Mouse (Mus musculus): ENCODE measurements around the gene BC004004. TPM values are rescaled to one million over a fixed set of nuclear protein-coding genes. Genes with fewer than 3 reads are reported as not detected.
A peak's percentile ranks its signal among the peaks of the same experiment; 100 is the strongest.
"Not testable (repeated sequence)": the region's sequence is repeated elsewhere in the genome, so short reads cannot be mapped to it uniquely, and the experiment has no call there.

BC004004 gene
- polyA plus RNA-seq, 1 experiment from 2014 or later, result 123 TPM

- Histone ChIP-seq H3K4me3 (ENCODE audit: low read length) (no peak overlapping the region), H3K36me3 (ENCODE audit: control insufficient read depth, insufficient read depth, low read length) (peaks cover 3% of the 10 kb centered on the region; the same call in 1 of the 2 replicates), H3K4me2 (ENCODE audit: low read length) (no peak overlapping the region), H3K27me3 (replicated peaks; ENCODE audit: control insufficient read depth, insufficient read depth, low read length) (no peaks in the 10 kb centered on the region), H3K9ac (ENCODE audit: low read depth, low read length) (no peak overlapping the region), H3K27ac (ENCODE audit: low read depth, low read length) (no peak overlapping the region), H3K4me1 (ENCODE audit: control insufficient read depth, insufficient read depth, low read depth, low read length) (peaks cover 14% of the 10 kb centered on the region), H3K9me3 (ENCODE audit: control insufficient read depth, low read length) (no peaks in the 10 kb centered on the region)
- WGBS, result 48% methylated on average over 7 of the region's 7 CpGs
- ATAC-seq, result 0 out of 2 replicates have a peak, but pooled peaks have one; percentile 13
Observed at GRCm38 (mm10) chr17:29245725-29246124, 22.9 kb upstream of the BC004004 start.

GRCm38 (mm10) chr17:29246602-29247001, 22.0 kb upstream of the BC004004 start:
- WGBS, result 29% methylated on average over 5 of the region's 5 CpGs
- H3K36me3 ChIP-seq (ENCODE audit: control insufficient read depth, insufficient read depth, low read length), result peaks cover 5% of the 10 kb centered on the region
- H3K9me3 ChIP-seq (ENCODE audit: control insufficient read depth, low read length), result no peaks in the 10 kb centered on the region
- no peak overlapping the region for H3K4me2 ChIP-seq (ENCODE audit: low read length)
- peaks cover 16% of the 10 kb centered on the region for H3K4me1 ChIP-seq (ENCODE audit: control insufficient read depth, insufficient read depth, low read depth, low read length)
- no peak overlapping the region for H3K4me3 ChIP-seq (ENCODE audit: low read length)
- H3K27ac ChIP-seq (ENCODE audit: low read depth, low read length), result no peak overlapping the region
- H3K9ac ChIP-seq (ENCODE audit: low read depth, low read length), result no peak overlapping the region
- peak; percentile 57 for ATAC-seq
- H3K27me3 ChIP-seq (replicated peaks; ENCODE audit: control insufficient read depth, insufficient read depth, low read length), result no peaks in the 10 kb centered on the region

- no peak overlapping the region for H3K4me3 ChIP-seq (ENCODE audit: low read length)
- 76% methylated on average over 13 of the region's 13 CpGs for WGBS
- H3K27me3 ChIP-seq (replicated peaks; ENCODE audit: control insufficient read depth, insufficient read depth, low read length), result no peaks in the 10 kb centered on the region
- no peak overlapping the region for H3K27ac ChIP-seq (ENCODE audit: low read depth, low read length)
- H3K9ac ChIP-seq (ENCODE audit: low read depth, low read length), result no peak overlapping the region
- ATAC-seq, result no peak
- H3K4me1 ChIP-seq (ENCODE audit: control insufficient read depth, insufficient read depth, low read depth, low read length), result peaks cover 19% of the 10 kb centered on the region
- no peaks in the 10 kb centered on the region for H3K9me3 ChIP-seq (ENCODE audit: control insufficient read depth, low read length)
- H3K4me2 ChIP-seq (ENCODE audit: low read length), result no peak overlapping the region
- peaks cover 5% of the 10 kb centered on the region for H3K36me3 ChIP-seq (ENCODE audit: control insufficient read depth, insufficient read depth, low read length)
Observed at GRCm38 (mm10) chr17:29247881-29248280, 20.7 kb upstream of the BC004004 start.

GRCm38 (mm10) chr17:29249512-29249911, 19.1 kb upstream of the BC004004 start:
- Histone ChIP-seq H3K4me2 (ENCODE audit: low read length) (no peak overlapping the region), H3K4me1 (ENCODE audit: control insufficient read depth, insufficient read depth, low read depth, low read length) (peaks cover 18% of the 10 kb centered on the region), H3K27ac (ENCODE audit: low read depth, low read length) (no peak overlapping the region), H3K27me3 (replicated peaks; ENCODE audit: control insufficient read depth, insufficient read depth, low read length) (no peaks in the 10 kb centered on the region), H3K4me3 (ENCODE audit: low read length) (no peak overlapping the region), H3K36me3 (ENCODE audit: control insufficient read depth, insufficient read depth, low read length) (peaks cover 5% of the 10 kb centered on the region), H3K9ac (ENCODE audit: low read depth, low read length) (no peak overlapping the region), H3K9me3 (ENCODE audit: control insufficient read depth, low read length) (no peaks in the 10 kb centered on the region)
- 58% methylated on average over 9 of the region's 9 CpGs for WGBS
- ATAC-seq, result no peak

- 78% methylated on average over 14 of the region's 14 CpGs for WGBS
- H3K27ac ChIP-seq (ENCODE audit: low read depth, low read length); H3K4me3 ChIP-seq (ENCODE audit: low read length); H3K4me2 ChIP-seq (ENCODE audit: low read length); H3K9me3 ChIP-seq (ENCODE audit: control insufficient read depth, low read length); H3K36me3 ChIP-seq (ENCODE audit: control insufficient read depth, insufficient read depth, low read length); H3K9ac ChIP-seq (ENCODE audit: low read depth, low read length); ATAC-seq; H3K4me1 ChIP-seq (ENCODE audit: control insufficient read depth, insufficient read depth, low read depth, low read length); H3K27me3 ChIP-seq (replicated peaks; ENCODE audit: control insufficient read depth, insufficient read depth, low read length): not testable (repeated sequence)
Observed at GRCm38 (mm10) chr17:29251006-29251405, 17.6 kb upstream of the BC004004 start.

GRCm38 (mm10) chr17:29251608-29252390, 16.8 kb upstream of the BC004004 start:
- 70% methylated on average over 15 of the region's 15 CpGs for WGBS
- no peak overlapping the region for H3K4me3 ChIP-seq (ENCODE audit: low read length)
- H3K4me2 ChIP-seq (ENCODE audit: low read length), result no peak overlapping the region
- 0 out of 2 replicates have a peak, but pooled peaks cover 4% of the 10 kb centered on the region for H3K4me1 ChIP-seq (ENCODE audit: control insufficient read depth, insufficient read depth, low read depth, low read length)
- H3K9me3 ChIP-seq (ENCODE audit: control insufficient read depth, low read length), result no peaks in the 10 kb centered on the region
- H3K36me3 ChIP-seq (ENCODE audit: control insufficient read depth, insufficient read depth, low read length), result peaks cover 5% of the 10 kb centered on the region
- ATAC-seq, result peak; percentile 18; the same call in 1 of the 2 replicates
- H3K27ac ChIP-seq (ENCODE audit: low read depth, low read length), result no peak overlapping the region
- H3K27me3 ChIP-seq (replicated peaks; ENCODE audit: control insufficient read depth, insufficient read depth, low read length), result no peaks in the 10 kb centered on the region
- no peak overlapping the region for H3K9ac ChIP-seq (ENCODE audit: low read depth, low read length)

GRCm38 (mm10) chr17:29253236-29253635, 15.4 kb upstream of the BC004004 start:
- H3K4me1 ChIP-seq (ENCODE audit: control insufficient read depth, insufficient read depth, low read depth, low read length), result 0 out of 2 replicates have a peak, but pooled peaks cover 4% of the 10 kb centered on the region
- ATAC-seq, result no peak
- H3K4me3 ChIP-seq (ENCODE audit: low read length), result no peak overlapping the region
- no peak overlapping the region for H3K9ac ChIP-seq (ENCODE audit: low read depth, low read length)
- H3K27me3 ChIP-seq (replicated peaks; ENCODE audit: control insufficient read depth, insufficient read depth, low read length), result no peaks in the 10 kb centered on the region
- no peaks in the 10 kb centered on the region for H3K9me3 ChIP-seq (ENCODE audit: control insufficient read depth, low read length)
- peaks cover 11% of the 10 kb centered on the region for H3K36me3 ChIP-seq (ENCODE audit: control insufficient read depth, insufficient read depth, low read length)
- WGBS, result 94% methylated on average over 2 of the region's 2 CpGs
- H3K27ac ChIP-seq (ENCODE audit: low read depth, low read length), result no peak overlapping the region
- no peak overlapping the region for H3K4me2 ChIP-seq (ENCODE audit: low read length)

- no peak overlapping the region for H3K9ac ChIP-seq (ENCODE audit: low read depth, low read length)
- no peak overlapping the region for H3K27ac ChIP-seq (ENCODE audit: low read depth, low read length)
- WGBS, result 80% methylated on average over 9 of the region's 9 CpGs
- H3K9me3 ChIP-seq (ENCODE audit: control insufficient read depth, low read length), result no peaks in the 10 kb centered on the region
- H3K4me2 ChIP-seq (ENCODE audit: low read length), result no peak overlapping the region
- ATAC-seq, result no peak
- 0 out of 2 replicates have a peak, but pooled peaks cover 4% of the 10 kb centered on the region for H3K4me1 ChIP-seq (ENCODE audit: control insufficient read depth, insufficient read depth, low read depth, low read length)
- H3K27me3 ChIP-seq (replicated peaks; ENCODE audit: control insufficient read depth, insufficient read depth, low read length), result no peaks in the 10 kb centered on the region
- peaks cover 14% of the 10 kb centered on the region for H3K36me3 ChIP-seq (ENCODE audit: control insufficient read depth, insufficient read depth, low read length)
- no peak overlapping the region for H3K4me3 ChIP-seq (ENCODE audit: low read length)
Observed at GRCm38 (mm10) chr17:29253684-29254083, 14.9 kb upstream of the BC004004 start.

GRCm38 (mm10) chr17:29254784-29255183, 13.8 kb upstream of the BC004004 start:
- 90% methylated on average over 6 of the region's 6 CpGs for WGBS
- H3K9ac ChIP-seq (ENCODE audit: low read depth, low read length); H3K27me3 ChIP-seq (replicated peaks; ENCODE audit: control insufficient read depth, insufficient read depth, low read length); H3K4me2 ChIP-seq (ENCODE audit: low read length); ATAC-seq; H3K27ac ChIP-seq (ENCODE audit: low read depth, low read length); H3K4me1 ChIP-seq (ENCODE audit: control insufficient read depth, insufficient read depth, low read depth, low read length); H3K4me3 ChIP-seq (ENCODE audit: low read length); H3K9me3 ChIP-seq (ENCODE audit: control insufficient read depth, low read length): not testable (repeated sequence)
- H3K36me3 ChIP-seq (ENCODE audit: control insufficient read depth, insufficient read depth, low read length), result peaks cover 14% of the 10 kb centered on the region

Data from hindbrain, embryonic 16.5 days (tissue).